Mouse (Mus musculus): ENCODE measurements around the gene Gm10778. TPM values are rescaled to one million over a fixed set of nuclear protein-coding genes. Genes with fewer than 3 reads are reported as not detected.

The Gm10778 gene
- polyA plus RNA-seq, 1 experiment from 2014 or later, result 5.1 TPM

DNA sequence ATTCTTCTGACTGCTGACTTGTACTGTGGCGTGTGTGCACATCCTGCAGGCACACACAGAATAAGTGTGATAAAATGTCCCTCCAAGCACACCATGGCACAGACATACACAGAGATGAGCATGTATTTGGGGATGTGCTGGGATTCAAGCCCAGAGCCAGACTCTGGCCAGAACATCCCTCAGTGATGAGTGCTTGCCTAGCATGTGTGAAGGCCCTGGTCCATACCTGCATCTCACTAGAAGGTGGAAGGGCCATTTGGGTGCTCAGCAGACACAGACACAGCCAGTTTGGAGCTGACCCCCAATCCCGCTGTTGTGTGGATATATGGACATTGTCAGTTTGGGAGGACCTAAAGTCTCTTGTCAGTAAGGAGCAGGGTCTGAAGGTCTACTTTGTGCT, 7.3 kb upstream of the Gm10778 start:
- DNase-seq (ENCODE audit: low spot score) (no peak), ATAC-seq (no peak)
- peaks cover 13% of the 10 kb centered on the region for H3K4me1 ChIP-seq (ENCODE audit: control insufficient read depth, insufficient read depth, low read length)
- no peaks in the 10 kb centered on the region for H3K9me3 ChIP-seq (replicated peaks; ENCODE audit: control insufficient read depth, low read length)
- no peak overlapping the region for H3K4me3 ChIP-seq (ENCODE audit: low read depth, low read length)
- H3K4me2 ChIP-seq (ENCODE audit: low read length), result 0 out of 2 replicates have a peak overlapping the region, but pooled peaks have one; percentile 2
- no peaks in the 10 kb centered on the region for H3K27me3 ChIP-seq (replicated peaks; ENCODE audit: control insufficient read depth, insufficient read depth, low read length)
- H3K27ac ChIP-seq (ENCODE audit: low read depth, low read length), result no peak overlapping the region
- WGBS, result 98% methylated on average over 2 of the region's 2 CpGs
- H3K36me3 ChIP-seq (ENCODE audit: control insufficient read depth, insufficient read depth, low read length), result no peaks in the 10 kb centered on the region
- peak overlapping the region; percentile 8 for H3K9ac ChIP-seq (ENCODE audit: low read length)

DNA sequence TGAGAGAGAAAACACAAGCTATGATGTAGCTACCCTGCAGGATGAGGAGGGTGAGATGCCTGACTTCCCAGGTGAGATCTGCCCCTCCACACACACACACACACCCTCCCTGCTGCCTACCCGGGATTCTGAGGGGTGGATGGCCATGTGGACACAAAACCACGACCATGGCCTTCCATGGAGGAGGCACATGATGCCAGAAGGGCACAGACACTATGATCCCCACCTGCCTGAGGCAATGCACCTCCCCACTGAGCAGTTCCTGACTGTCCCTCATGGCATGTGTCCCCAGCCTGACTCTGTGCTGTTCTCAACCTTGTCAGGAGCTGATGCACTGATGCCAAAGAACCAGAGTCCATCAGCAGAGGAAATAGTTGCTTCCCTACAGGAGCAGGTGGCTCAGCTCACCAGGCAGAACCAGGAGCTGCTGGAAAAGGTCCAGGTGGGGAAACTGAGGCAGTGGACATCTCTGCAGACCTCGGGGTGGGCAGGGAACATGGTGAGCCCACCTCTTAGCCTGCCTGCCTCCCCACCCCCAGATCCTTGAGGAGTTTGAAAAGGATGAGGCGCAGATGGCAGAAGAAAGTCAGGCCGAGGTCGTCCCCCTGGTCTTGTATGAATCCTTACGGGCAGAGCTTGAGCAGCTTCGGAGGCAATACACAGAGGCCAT, 6.7 kb upstream of the Gm10778 start:
- Histone ChIP-seq H3K4me1 (ENCODE audit: control insufficient read depth, insufficient read depth, low read length) (peaks cover 13% of the 10 kb centered on the region), H3K9ac (ENCODE audit: low read length) (peak overlapping the region; percentile 94), H3K4me2 (ENCODE audit: low read length) (peak overlapping the region; percentile 92), H3K4me3 (ENCODE audit: low read depth, low read length) (peak overlapping the region; percentile 65; the same call in 1 of the 2 replicates), H3K9me3 (replicated peaks; ENCODE audit: control insufficient read depth, low read length) (no peaks in the 10 kb centered on the region), H3K27me3 (replicated peaks; ENCODE audit: control insufficient read depth, insufficient read depth, low read length) (no peaks in the 10 kb centered on the region), H3K27ac (ENCODE audit: low read depth, low read length) (no peak overlapping the region), H3K36me3 (ENCODE audit: control insufficient read depth, insufficient read depth, low read length) (no peaks in the 10 kb centered on the region)
- 75% methylated on average over 8 of the region's 8 CpGs for WGBS
- ATAC-seq (no peak), DNase-seq (ENCODE audit: low spot score) (no peak)

DNA sequence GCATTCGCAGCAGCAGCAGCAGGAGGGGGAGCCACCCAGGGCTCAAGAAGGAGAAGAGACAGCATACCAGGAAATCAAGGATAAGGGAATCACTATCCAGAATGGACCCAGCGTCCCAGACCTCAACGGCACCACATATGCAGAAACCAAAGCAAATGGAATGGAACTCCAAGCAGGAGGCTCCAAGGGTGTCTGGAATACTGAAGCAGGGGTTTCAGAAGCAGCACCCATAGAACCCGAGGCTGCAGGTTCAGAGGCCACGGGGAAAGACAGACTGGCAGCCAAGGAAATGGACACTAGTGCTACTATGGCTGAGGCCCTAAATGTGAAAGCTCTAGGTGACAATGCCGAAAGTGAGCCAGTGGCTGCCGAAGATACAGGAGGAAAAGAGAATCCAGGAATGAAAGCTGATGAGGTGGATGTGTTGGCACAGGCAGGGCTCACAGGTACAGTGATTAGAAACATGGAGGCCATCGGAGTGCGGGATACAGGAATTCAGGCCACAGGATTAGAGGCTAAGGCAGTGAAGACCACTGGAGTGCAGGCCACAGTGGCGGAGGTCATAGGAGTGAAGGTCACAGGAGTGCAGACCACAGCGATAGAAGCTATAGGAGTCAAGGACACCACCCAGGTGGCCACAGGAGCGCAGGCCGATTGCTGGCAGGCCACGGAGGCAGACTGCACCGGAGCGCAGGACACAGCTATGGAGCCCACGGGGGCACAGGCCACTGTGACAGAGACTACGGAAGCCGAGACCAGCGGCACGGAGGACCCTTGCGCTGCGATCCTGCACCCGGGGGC, 6.0 kb upstream of the Gm10778 start:
- 20% methylated on average over 24 of the region's 24 CpGs for WGBS
- peak overlapping the region; percentile 65 for H3K4me3 ChIP-seq (ENCODE audit: low read depth, low read length)
- no peaks in the 10 kb centered on the region for H3K27me3 ChIP-seq (replicated peaks; ENCODE audit: control insufficient read depth, insufficient read depth, low read length)
- peak overlapping the region; percentile 92 for H3K4me2 ChIP-seq (ENCODE audit: low read length)
- peak overlapping the region; percentile 94 for H3K9ac ChIP-seq (ENCODE audit: low read length)
- DNase-seq (ENCODE audit: low spot score) (no peak), ATAC-seq (no peak)
- no peaks in the 10 kb centered on the region for H3K36me3 ChIP-seq (ENCODE audit: control insufficient read depth, insufficient read depth, low read length)
- H3K4me1 ChIP-seq (ENCODE audit: control insufficient read depth, insufficient read depth, low read length), result peaks cover 13% of the 10 kb centered on the region
- no peaks in the 10 kb centered on the region for H3K9me3 ChIP-seq (replicated peaks; ENCODE audit: control insufficient read depth, low read length)
- peak overlapping the region; percentile 95 for H3K27ac ChIP-seq (ENCODE audit: low read depth, low read length)

DNA sequence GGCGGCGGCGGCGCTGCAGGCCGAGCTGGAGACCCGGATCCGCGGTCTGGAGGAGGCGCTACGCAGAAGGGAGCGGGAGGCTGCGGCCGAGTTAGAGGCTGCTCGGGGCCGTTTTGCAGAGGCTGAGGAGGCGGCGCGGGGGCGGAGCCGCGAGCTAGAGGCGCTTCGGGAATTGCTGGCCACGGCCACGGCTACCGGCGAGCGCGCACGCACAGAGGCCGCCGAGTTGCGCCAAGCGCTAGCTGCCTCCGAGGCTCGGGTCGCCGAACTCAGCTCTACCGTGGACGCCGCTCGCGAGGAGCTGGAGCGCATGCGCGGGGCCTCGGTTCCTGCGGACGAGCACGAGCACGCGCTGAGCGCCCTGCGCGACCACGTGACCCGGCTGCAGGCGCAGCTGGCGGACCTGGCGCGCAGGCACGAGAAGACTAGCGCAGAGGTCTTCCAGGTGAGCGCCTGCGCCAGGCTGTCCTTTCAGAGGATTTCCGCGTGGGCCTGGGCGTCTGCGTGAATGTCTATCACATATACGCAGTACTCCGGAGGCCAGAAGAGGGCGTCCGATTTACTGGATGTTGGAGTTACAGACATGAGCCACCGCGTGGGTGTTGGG, 5.3 kb upstream of the Gm10778 start:
- peak overlapping the region; percentile 92 for H3K4me2 ChIP-seq (ENCODE audit: low read length)
- no peaks in the 10 kb centered on the region for H3K27me3 ChIP-seq (replicated peaks; ENCODE audit: control insufficient read depth, insufficient read depth, low read length)
- H3K27ac ChIP-seq (ENCODE audit: low read depth, low read length), result peak overlapping the region; percentile 95
- peak overlapping the region; percentile 65 for H3K4me3 ChIP-seq (ENCODE audit: low read depth, low read length)
- peak overlapping the region; percentile 94 for H3K9ac ChIP-seq (ENCODE audit: low read length)
- under 1% methylated on average over 74 of the region's 75 CpGs for WGBS
- H3K9me3 ChIP-seq (replicated peaks; ENCODE audit: control insufficient read depth, low read length), result no peaks in the 10 kb centered on the region
- DNase-seq (ENCODE audit: low spot score) (peak; percentile 96), ATAC-seq (peak; percentile 91)
- peaks cover 13% of the 10 kb centered on the region for H3K4me1 ChIP-seq (ENCODE audit: control insufficient read depth, insufficient read depth, low read length)
- H3K36me3 ChIP-seq (ENCODE audit: control insufficient read depth, insufficient read depth, low read length), result no peaks in the 10 kb centered on the region

DNA sequence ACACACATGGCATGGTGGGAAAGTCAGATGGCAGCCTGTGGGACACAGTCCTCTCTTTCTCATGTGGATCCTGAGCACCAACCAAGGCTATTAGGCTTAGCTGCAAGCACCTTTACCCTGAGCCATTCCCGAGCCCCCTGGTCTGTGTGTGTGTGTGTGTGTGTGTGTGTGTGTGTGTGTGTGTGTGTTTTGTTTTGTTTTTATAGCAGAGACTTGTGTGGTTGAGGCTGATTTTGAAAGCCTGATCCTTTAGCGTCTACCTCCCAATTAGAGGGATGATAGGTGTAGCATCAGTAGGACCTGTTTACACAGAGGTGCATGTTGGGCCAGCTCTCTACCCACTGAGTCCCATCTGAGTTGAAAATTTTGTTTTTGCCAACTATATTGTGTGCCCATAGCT, 4.7 kb upstream of the Gm10778 start:
- Histone ChIP-seq H3K4me2 (ENCODE audit: low read length) (peak overlapping the region; percentile 92), H3K27me3 (replicated peaks; ENCODE audit: control insufficient read depth, insufficient read depth, low read length) (no peaks in the 10 kb centered on the region), H3K4me1 (ENCODE audit: control insufficient read depth, insufficient read depth, low read length) (peaks cover 13% of the 10 kb centered on the region), H3K27ac (ENCODE audit: low read depth, low read length) (peak overlapping the region; percentile 95; the same call in 1 of the 2 replicates), H3K9ac (ENCODE audit: low read length) (peak overlapping the region; percentile 94), H3K4me3 (ENCODE audit: low read depth, low read length) (peak overlapping the region; percentile 65), H3K36me3 (ENCODE audit: control insufficient read depth, insufficient read depth, low read length) (no peaks in the 10 kb centered on the region), H3K9me3 (replicated peaks; ENCODE audit: control insufficient read depth, low read length) (no peaks in the 10 kb centered on the region)
- DNase-seq (ENCODE audit: low spot score), result no peak
- peak; percentile 24 for ATAC-seq
- WGBS, result 47% methylated on average over 2 of the region's 2 CpGs

DNA sequence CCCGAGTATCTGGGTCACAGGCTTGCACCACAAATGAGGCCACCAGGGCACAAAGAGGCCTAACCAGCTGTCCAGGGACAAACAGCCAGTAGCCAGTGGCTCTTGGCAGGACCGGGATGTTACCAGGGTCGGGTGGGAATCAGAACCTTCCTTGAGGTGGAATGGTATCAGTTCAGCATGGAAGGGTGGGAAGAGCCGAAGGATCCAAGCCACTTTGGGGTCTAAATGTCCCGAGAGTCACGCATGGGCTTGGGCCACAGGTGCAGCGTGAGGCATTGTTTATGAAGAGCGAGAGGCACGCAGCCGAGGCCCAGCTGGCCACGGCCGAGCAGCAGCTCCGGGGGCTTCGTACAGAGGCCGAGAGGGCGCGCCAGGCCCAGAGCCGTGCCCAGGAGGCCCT, 4.1 kb upstream of the Gm10778 start:
- H3K4me2 ChIP-seq (ENCODE audit: low read length), result no peak overlapping the region
- WGBS, result 91% methylated on average over 18 of the region's 18 CpGs
- no peaks in the 10 kb centered on the region for H3K27me3 ChIP-seq (replicated peaks; ENCODE audit: control insufficient read depth, insufficient read depth, low read length)
- H3K9ac ChIP-seq (ENCODE audit: low read length), result no peak overlapping the region
- DNase-seq (ENCODE audit: low spot score) (no peak), ATAC-seq (no peak)
- H3K27ac ChIP-seq (ENCODE audit: low read depth, low read length), result no peak overlapping the region
- no peak overlapping the region for H3K4me3 ChIP-seq (ENCODE audit: low read depth, low read length)
- no peaks in the 10 kb centered on the region for H3K9me3 ChIP-seq (replicated peaks; ENCODE audit: control insufficient read depth, low read length)
- peaks cover 13% of the 10 kb centered on the region for H3K4me1 ChIP-seq (ENCODE audit: control insufficient read depth, insufficient read depth, low read length)
- H3K36me3 ChIP-seq (ENCODE audit: control insufficient read depth, insufficient read depth, low read length), result no peaks in the 10 kb centered on the region

DNA sequence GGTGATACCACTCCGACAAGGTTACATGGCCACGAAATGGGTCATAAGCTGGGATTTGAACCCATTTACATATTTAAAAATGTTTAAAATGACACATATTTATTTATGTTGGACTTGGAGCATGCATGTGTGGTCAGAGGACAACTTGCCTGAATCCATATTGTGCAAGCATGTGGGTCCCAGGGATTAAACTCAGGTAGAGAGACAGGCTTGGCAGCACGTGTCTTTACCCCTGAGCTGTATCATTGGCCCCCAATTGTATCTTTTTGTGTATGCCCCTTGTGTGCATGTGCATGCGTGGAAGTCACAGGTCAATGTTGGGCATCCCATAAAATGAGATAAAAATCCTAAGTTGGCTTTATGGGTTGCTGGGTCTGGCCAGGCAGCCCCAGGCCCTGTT, 3.5 kb upstream of the Gm10778 start:
- H3K9me3 ChIP-seq (replicated peaks; ENCODE audit: control insufficient read depth, low read length), result no peaks in the 10 kb centered on the region
- ATAC-seq (no peak), DNase-seq (ENCODE audit: low spot score) (no peak)
- no peak overlapping the region for H3K9ac ChIP-seq (ENCODE audit: low read length)
- H3K36me3 ChIP-seq (ENCODE audit: control insufficient read depth, insufficient read depth, low read length), result no peaks in the 10 kb centered on the region
- H3K27me3 ChIP-seq (replicated peaks; ENCODE audit: control insufficient read depth, insufficient read depth, low read length), result no peaks in the 10 kb centered on the region
- H3K4me1 ChIP-seq (ENCODE audit: control insufficient read depth, insufficient read depth, low read length), result peaks cover 13% of the 10 kb centered on the region
- no peak overlapping the region for H3K27ac ChIP-seq (ENCODE audit: low read depth, low read length)
- no peak overlapping the region for H3K4me2 ChIP-seq (ENCODE audit: low read length)
- WGBS, result 84% methylated on average over 4 of the region's 4 CpGs
- H3K4me3 ChIP-seq (ENCODE audit: low read depth, low read length), result no peak overlapping the region

DNA sequence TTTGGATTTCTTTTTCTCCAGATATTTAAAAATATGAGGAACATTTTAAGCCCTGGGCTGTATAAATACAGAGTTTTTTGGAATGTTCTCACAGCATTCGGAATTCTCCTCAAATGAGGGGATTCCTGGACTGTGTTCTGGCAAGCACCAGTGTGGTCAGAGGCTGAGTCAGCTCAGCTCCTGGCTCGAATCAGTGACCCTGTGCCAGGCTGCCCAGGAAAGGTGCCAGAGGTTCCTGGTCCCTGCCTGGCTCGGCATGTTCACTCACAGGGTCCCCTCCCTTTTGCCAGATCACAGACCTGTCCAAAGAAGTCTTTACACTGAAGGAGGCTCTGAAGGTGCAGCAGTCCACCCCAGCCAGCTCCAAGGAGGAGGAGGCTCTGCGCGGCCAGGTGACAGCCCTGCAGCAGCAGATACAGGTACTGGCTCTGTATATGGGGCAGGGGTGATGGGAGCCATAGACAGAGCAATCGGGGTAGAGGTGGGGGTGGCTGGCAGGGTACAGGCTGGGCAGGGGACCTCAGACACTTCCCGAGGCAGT, 2.8 kb upstream of the Gm10778 start:
- H3K9ac ChIP-seq (ENCODE audit: low read length), result no peak overlapping the region
- ATAC-seq, result no peak
- 78% methylated on average over 7 of the region's 7 CpGs for WGBS
- no peaks in the 10 kb centered on the region for H3K27me3 ChIP-seq (replicated peaks; ENCODE audit: control insufficient read depth, insufficient read depth, low read length)
- no peak for DNase-seq (ENCODE audit: low spot score)
- no peak overlapping the region for H3K4me3 ChIP-seq (ENCODE audit: low read depth, low read length)
- no peak overlapping the region for H3K4me2 ChIP-seq (ENCODE audit: low read length)
- 0 out of 2 replicates have a peak, but pooled peaks cover 4% of the 10 kb centered on the region for H3K9me3 ChIP-seq (replicated peaks; ENCODE audit: control insufficient read depth, low read length)
- H3K4me1 ChIP-seq (ENCODE audit: control insufficient read depth, insufficient read depth, low read length), result peaks cover 13% of the 10 kb centered on the region
- no peaks in the 10 kb centered on the region for H3K36me3 ChIP-seq (ENCODE audit: control insufficient read depth, insufficient read depth, low read length)
- H3K27ac ChIP-seq (ENCODE audit: low read depth, low read length), result no peak overlapping the region

Measured in forebrain, embryonic 14.5 days (tissue).